Mouse (Mus musculus) C2C12 (cell line): Measurements from ENCODE around the gene Trappc6a.

Experiments
- CEBPB ChIP-seq: IDR thresholded peaks from one replicate; pipeline ENCODE4 v1.6.1; 2011; ENCODE audit warnings: low read depth, mild to moderate bottlenecking, control low read depth, moderate library complexity
- CTCF ChIP-seq: IDR thresholded peaks from one replicate; pipeline ENCODE4 v1.5.1; 2011; ENCODE audit not compliant: control insufficient read depth, insufficient read depth, insufficient read length
- FOSL1 ChIP-seq: IDR thresholded peaks from one replicate; pipeline ENCODE4 v1.8.0; 2011; ENCODE audit warnings: mild to moderate bottlenecking, low read length; ENCODE audit not compliant: poor library complexity, insufficient read depth, severe bottlenecking
- MAX ChIP-seq: IDR thresholded peaks from one replicate; pipeline ENCODE4 v1.6.1; 2011; ENCODE audit warnings: mild to moderate bottlenecking, control low read depth
- MYOD1 ChIP-seq: IDR thresholded peaks from one replicate; pipeline ENCODE4 v1.6.1; 2011; ENCODE audit warnings: low read depth; ENCODE audit not compliant: control insufficient read depth, insufficient read length
- MYOG ChIP-seq: IDR thresholded peaks from one replicate; pipeline ENCODE4 v1.6.1; 2011; ENCODE audit not compliant: control insufficient read depth, insufficient read length; ENCODE audit errors: extremely low read depth
- USF1 ChIP-seq: IDR thresholded peaks from one replicate; pipeline ENCODE4 v1.6.1; 2011; ENCODE audit warnings: low read depth, mild to moderate bottlenecking, control low read depth, moderate library complexity

DNA sequence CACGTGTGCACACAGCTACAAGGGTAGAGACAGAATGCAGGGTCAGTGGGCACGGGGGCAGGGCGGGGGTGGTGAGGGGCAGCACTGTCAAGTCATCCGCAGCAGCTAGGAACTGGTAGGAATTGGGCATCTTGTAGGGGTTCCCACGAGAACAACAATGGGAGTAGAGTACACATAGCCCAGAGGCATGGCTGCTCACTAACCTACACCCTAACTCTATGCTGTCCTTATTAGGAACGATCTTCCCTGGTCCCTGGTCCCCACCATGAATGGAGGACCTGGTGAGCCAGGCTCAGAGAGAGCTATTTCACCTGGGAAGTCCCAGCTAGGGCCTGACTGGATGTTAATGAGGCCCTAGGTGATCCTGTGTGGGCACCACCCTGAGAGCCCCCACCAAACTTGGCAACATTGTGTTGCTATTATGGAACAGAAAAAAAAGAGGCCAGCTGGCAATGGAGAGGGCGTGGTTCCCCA, 33.5 kb downstream of the Trappc6a start:
- TF ChIP-seq CTCF = no peak
- no peak for TF ChIP-seq MAX
- no peak for TF ChIP-seq MYOD1
- TF ChIP-seq USF1 = no peak
- TF ChIP-seq MYOG = no peak
- no peak for TF ChIP-seq CEBPB
- TF ChIP-seq FOSL1 = no peak
